Mouse (Mus musculus) thymus, adult 2 months (tissue): ENCODE data around the gene Rffl.

Source experiments
- CTCF ChIP-seq: fragments of 200-500 bp; IDR thresholded peaks from 2 replicates; pipeline ENCODE4 v1.5.1; 2012; ENCODE audit warnings: mild to moderate bottlenecking, control low read depth, low read length, moderate library complexity, borderline replicate concordance; ENCODE audit not compliant: control insufficient read depth, poor library complexity, insufficient read depth; ENCODE audit errors: extremely low read depth
- POLR2A ChIP-seq: fragments of 200-500 bp; IDR thresholded peaks from 2 replicates; pipeline ENCODE4 v1.6.1; 2012; ENCODE audit warnings: mild to moderate bottlenecking, low read length, control low read depth, moderate library complexity; ENCODE audit not compliant: control insufficient read depth, poor library complexity, insufficient read depth; ENCODE audit errors: extremely low read depth

DNA sequence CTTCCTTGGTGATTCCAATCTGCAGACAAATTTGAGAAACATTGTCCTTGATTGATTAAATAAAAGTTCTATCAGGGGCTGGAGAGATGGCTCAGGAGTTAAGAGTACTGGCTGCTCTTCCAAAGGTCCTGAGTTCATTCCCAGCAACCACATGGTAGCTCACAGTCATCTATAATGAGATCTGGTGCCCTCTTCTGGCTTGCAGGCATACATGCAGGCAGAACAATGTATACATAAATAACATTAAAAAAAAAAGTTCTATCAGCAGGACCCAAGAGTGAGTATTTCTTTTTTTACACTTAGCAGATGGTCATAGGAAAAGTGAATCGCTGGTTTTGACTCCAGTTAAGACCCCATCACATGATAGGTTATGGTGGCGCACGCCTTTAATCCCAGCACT is 15.5 kb upstream of the Rffl start:
- TF ChIP-seq POLR2A (no peak), CTCF (no peak)
